Mouse (Mus musculus) monocyte, adult 5-6 weeks (primary cell): ENCODE measurements around the gene Ctdspl. TPM values are rescaled to one million over a fixed set of nuclear protein-coding genes. Genes with fewer than 3 reads are reported as not detected.

Experiments
- ATAC-seq: fragments of 153-309, 156-312 bp; replicated peaks from 2 replicates; pipeline ENCODE4 v1.8.0; 2017; ENCODE audit warnings: mild to moderate bottlenecking; ENCODE audit not compliant: low TSS enrichment, insufficient number of reproducible peaks, severe bottlenecking, poor library complexity, low FRiP score
- total RNA-seq: library from RNA; stranded (forward); fragments of 200-1000, 200-491, 200-594 nt; gene quantifications from 3 replicates; pipeline ENCODE4 v1.2.3, GENCODE M21; 2017

The Ctdspl gene
- total RNA-seq, 1 experiment from 2014 or later, result not detected

DNA sequence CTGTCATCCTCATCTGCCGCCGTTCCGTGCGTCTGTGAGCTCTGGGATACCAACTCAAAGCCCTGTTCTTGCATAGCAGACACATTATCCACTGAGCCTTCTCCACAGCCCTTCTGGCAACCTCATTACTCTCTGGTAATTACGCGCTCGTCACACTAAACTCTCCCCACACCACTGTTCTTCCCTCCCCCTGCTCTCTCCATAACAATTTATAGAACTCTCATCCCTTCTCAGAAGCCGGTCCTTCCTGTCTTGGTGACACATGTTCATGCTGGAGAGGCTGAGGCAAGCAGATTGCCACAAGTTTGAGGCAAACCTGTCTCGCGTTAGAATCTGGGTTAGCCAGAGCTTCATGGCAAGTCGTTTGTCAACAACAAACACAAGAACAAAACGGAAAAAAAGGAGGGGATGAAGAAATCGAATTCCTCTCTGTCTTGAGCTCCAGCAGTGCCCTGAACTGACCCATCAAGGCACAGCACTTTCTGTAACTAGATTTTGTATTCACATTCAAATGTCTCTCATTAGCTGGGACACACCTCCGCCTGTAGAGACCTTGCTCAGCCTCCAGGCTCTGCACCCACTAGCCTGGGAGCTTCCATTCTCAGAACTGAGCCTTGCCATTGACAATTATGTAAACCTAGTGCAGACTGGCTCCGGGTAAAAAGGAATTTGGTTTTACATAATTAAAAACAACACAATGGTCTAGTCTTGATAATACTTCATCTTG is 79.2 kb downstream of the Ctdspl start:
- no peak for ATAC-seq

DNA sequence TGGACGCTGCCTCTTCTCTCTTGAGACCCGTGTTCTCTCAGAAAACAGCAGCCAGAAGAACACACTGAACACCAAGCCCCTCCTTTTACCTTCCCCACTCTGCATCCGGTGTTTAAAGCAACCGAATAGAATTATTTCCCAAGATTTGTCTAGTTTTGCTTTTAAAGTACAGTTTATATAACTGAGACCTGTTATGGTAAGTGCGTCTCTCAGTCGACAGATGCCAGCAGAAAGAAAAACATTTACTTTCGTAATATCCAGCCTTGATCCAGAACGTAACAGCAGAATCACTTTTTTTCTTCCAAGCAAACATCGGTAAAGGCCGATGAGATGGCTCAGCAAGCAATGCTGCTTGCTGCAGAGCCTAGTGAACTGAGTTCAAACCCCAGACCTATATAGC is 81.0 kb downstream of the Ctdspl start:
- ATAC-seq, result no peak

DNA sequence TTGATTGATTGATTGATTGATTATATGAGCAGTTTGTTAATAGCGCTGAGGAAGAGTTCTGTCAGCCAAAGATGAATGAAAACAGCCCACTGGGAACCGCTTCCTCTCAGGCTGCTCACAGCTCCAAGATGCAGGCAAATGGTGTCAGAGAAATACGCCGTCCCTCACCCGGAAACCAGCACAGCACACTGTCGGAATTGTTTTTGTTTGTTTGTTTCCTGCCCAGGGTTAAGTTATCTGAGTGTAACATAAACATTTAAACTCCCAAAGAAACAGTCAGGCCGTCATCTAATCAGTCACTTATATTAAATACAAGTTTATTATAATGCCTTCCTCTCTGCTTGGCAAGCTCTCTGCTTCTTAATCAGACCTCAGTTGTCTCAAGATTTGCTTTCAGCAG is 82.6 kb downstream of the Ctdspl start:
- no peak for ATAC-seq

GRCm38 (mm10) chr9:119010156-119010710 is 84.0 kb downstream of the Ctdspl start:
- no peak for ATAC-seq

DNA sequence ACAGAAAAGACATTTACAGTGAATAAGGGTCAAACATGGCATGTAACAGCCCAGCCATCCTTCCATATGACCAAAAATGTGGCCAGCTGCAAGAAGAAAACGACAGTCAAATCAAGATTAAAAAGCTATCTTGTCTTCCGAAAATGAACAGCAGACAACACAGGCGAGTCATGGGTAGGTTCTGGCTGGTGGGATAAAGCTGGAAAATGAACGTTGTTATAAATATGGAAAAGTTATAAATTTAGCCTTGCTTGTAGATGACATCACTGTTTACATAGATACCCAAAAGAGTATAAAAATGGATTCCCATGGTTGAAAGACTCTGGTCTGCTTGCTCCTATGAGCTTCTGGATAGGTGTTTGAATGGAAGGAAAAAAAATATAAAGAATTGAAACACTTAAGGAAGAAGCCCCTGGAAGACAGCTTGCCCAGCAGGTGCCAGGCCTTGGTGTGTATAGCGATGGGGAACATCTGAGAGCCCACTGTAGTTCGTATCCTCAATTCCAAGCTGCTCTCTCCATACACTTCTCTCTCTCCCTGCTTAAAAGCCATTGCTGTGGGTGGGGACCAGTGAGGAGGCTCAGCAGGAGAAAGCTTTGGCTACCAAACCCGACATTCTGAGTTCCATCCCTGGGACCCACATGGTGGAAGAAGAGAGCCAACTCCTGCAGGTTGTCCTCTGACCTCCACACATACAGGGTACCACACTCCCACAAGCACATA is 90.7 kb downstream of the Ctdspl start:
- no peak for ATAC-seq

DNA sequence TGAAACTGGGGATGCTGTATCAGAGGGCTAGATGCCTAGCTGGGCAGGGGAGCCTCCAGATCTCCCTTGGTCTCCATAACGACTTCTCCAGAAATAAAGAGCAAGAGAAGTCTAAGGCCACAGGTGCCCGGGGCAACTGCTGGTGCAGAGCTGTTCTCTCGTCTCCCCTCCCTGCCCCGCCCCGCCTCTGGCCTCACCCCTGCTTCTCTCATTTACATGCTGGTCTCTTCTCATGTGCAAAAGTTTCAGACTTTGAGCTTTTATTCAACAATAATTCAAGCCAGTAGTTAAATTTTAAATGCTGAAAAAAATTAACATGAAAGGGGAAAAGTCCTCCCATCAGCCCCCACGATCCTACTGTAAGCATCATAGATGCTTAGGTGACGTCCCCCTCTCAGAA is 95.5 kb downstream of the Ctdspl start:
- ATAC-seq, result no peak

GRCm38 (mm10) chr9:119025263-119025662 is 99.0 kb downstream of the Ctdspl start:
- no peak for ATAC-seq

GRCm38 (mm10) chr9:119025832-119026331 is 99.6 kb downstream of the Ctdspl start:
- no peak for ATAC-seq

GRCm38 (mm10) chr9:119027337-119027736 is 101.1 kb downstream of the Ctdspl start:
- no peak for ATAC-seq

DNA sequence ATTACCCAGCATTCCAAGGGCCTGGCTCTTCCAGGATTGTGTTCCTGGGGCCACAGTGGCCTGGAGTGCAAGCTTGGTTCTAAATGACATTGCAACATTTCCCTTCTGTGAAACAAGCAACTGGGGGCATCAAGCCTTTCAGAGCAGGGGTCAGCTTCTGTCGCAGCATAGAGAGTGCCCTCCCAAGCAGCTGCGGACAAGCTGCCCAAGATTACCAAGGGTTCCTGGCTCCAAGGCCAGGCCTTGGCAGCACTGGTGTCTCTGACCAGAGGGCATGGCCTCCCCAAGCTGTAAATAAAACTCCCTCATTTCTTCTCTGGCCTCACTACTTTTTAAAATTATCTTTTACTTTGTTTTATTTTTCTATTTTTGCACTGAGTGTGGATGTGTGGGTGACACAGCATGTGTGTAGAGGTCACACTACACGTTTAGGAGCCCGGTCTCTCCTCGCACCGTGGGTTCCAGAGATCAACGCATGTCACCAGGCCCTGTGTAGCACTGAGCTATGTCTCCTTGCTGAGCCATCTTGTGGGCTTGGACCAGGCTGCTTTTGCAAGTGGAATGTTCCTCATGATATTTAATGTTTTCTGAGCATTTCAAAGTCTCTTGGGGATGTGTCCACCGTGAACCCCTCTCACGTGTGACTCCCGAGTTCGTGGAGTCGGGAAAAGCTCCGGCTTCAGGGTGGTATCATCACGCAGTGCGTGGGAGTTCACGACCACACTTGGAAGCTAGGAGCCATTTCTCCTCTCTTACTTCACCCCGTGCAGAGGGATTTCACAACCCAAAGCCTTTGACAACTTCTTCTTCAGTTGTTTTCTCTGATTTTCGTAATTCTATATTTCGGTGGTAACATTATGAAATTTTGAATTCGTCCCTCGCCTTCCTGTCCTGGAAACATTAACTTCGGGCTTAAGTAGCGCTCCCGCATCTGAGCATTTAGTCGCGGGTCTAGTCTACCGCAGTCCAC is 102.3 kb downstream of the Ctdspl start:
- ATAC-seq, result no peak

DNA sequence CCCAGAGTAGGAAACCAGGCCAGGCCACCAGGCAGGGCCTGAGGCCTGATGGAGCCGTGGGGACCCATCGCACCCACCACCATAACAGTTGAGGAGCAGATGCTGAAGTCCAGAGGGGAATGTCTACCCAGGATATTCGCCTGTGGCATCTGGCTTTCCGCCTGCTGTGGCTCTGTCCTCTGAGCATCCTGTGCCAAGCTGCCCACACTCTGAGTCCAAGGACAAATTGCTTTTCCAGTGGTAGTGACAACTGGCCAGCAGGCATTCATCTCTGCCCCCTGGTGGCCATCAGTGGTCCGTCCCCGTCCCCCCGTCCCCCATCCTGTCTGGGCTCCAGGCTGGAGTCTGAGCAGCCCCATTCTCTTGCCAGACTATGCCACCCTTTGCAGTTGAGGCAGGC is 103.3 kb downstream of the Ctdspl start:
- no peak for ATAC-seq

DNA sequence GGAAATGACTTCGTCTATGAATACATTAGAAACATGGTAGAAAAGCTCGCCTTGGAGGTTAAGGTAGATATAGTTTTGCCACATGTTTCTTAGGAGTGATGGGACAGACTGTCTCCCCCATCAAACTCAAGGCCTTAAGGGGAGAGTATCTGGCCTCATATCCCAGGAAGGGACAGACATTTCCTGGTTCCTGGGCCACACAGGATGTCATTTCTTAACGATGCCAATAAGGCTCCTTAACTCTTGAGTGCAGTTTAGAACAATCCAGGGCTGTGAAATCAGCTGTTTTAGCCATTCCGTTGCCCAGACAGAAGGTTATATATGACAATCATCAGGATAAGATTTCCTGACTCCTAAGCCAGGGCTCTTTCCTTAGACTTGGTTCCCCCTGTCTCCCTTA is 104.8 kb downstream of the Ctdspl start:
- no peak for ATAC-seq

- ATAC-seq, result no peak
Measured at GRCm38 (mm10) chr9:119031772-119032171, 105.5 kb downstream of the Ctdspl start.

DNA sequence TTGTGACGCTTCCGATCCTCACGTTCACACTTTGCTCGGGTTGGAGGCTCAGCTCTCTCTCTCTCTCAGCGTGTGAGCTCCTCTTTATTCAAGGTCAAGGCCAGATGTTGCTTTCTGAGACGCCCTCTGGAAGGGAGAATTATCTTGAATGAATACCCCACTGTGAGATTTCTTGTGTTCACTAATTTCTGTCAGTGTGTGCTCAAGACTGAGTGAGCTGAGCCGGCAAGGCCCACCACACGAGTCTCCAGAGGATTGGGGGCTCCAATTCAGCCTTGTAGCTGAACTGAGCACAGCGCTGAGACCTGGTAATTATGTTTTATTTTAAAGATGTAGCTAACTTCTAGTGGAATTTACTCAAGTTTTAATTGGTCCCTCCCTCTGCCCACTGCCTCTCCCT is 106.3 kb downstream of the Ctdspl start:
- no peak for ATAC-seq

- no peak for ATAC-seq
Measured at GRCm38 (mm10) chr9:119033111-119033921, 107.1 kb downstream of the Ctdspl start.

- no peak for ATAC-seq
Measured at GRCm38 (mm10) chr9:119034069-119034468, 107.8 kb downstream of the Ctdspl start.

DNA sequence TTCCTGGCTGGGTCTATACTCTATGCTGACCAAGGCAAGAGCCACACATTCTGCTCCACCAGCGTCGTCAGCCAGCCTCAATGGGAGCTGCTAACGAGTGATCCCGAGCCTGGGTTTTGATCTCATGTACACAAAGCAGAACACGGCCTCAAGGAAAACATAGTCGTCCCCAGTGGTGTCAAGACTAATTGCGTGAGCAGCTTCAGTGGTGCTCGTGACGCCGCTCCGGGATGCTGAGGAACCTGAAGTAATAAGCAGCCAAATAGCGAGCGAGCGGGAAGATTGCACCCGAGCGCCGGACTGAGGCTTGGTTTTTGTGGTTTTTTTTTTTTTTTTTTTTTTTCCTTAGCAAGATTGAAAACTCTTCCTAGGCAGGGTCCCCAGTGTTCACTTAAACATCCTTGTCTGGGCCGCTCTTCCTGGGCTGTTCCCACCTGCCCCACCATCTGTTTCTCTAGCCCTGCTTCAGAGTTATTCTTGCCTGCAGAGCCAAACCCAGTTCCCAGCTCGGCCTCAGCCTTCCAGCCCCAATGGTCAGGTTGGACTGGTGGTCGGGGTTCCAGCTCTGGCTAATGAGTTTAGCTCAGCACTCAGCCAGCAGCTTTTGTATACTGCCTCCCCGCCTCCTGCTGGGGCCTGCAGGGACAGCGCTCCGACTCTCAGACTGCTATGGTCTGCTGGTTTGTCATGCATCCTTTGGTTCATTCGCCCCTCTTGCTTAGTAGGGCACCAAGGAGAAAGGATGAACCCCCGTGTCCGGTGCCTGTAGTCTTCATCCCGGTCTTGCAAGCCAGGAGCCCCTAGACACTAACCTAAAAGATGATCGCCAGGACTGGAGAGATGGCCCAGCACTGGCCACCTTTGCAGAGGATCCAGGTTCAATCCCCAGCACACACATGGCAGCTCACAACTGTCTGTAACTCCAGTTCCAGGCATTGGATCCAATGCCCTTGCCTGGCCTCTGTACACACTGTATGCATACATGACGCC is 108.7 kb downstream of the Ctdspl start:
- ATAC-seq, result no peak
